Mouse (Mus musculus): ENCODE data around the gene Msi2. TPM values are rescaled to one million over a fixed set of nuclear protein-coding genes. Genes with fewer than 3 reads are reported as not detected.
A peak's percentile ranks its signal among the peaks of the same experiment; 100 is the strongest.

Gene Msi2
- total and polyA plus RNA-seq, 2 experiments from 2014 or later, result 22.1 to 94.6 TPM

DNA sequence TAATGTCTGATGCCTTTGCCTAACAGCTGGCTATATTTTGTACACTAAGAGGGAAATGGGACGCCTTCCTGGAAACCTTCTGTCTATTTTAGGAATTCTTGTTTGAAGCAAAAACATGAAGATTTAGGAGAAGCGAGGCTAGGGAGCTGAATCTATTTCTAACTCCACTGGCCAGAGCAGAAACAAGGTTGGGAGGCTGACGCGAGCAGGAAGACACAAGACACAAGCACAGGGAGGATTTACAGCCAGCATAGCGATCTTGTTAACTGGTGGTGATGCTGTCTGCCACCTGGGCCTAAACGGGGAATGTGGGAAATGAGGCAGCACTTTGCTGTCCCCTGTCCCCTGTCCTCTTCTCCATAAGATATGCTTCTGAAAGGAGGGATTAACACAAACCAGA is 134.4 kb downstream of the Msi2 start:
- H3K4me2 ChIP-seq (ENCODE audit: low read depth, low read length), result no peak overlapping the region
- TF ChIP-seq EP300 (IDR thresholded peaks at IDR 0.05; ENCODE audit: low read depth) (no peak), CTCF (IDR thresholded peaks at IDR 0.05; ENCODE audit: low read depth) (no peak)

GRCm38 (mm10) chr11:88583259-88583833 is 135.0 kb downstream of the Msi2 start:
- H3K36me3 ChIP-seq (replicated peaks; ENCODE audit: control insufficient read depth, insufficient read depth, low read length), result 0 out of 2 replicates have a peak, but pooled peaks cover 3% of the 10 kb centered on the region
- no peak for DNase-seq (ENCODE audit: low spot score)

More for the DNA sequence above, 134.4 kb downstream of the Msi2 start:
- 18% methylated on average over 6 of the region's 6 CpGs for WGBS
- H3K9ac ChIP-seq (replicated peaks; ENCODE audit: low read depth, low read length), result no peak overlapping the region
- peaks cover 8% of the 10 kb centered on the region; the same call in 1 of the 2 replicates for H3K36me3 ChIP-seq (replicated peaks; ENCODE audit: control insufficient read depth, insufficient read depth, low read length)
- no peak overlapping the region for H3K4me3 ChIP-seq (ENCODE audit: low read depth, low read length)
- peaks cover 64% of the 10 kb centered on the region for H3K4me1 ChIP-seq (ENCODE audit: control insufficient read depth, insufficient read depth)
- DNase-seq (ENCODE audit: low spot score) (no peak), ATAC-seq (ENCODE audit: insufficient read depth, low read depth) (no peak)
- H3K27ac ChIP-seq (ENCODE audit: low read depth), result peak overlapping the region; percentile 82
- no peaks in the 10 kb centered on the region for H3K9me3 ChIP-seq (replicated peaks; ENCODE audit: control insufficient read depth, low read length)
- H3K27me3 ChIP-seq (ENCODE audit: control insufficient read depth, insufficient read depth, low read length), result no peaks in the 10 kb centered on the region

GRCm38 (mm10) chr11:88582781-88583180 is 135.5 kb downstream of the Msi2 start:
- H3K36me3 ChIP-seq (replicated peaks; ENCODE audit: control insufficient read depth, insufficient read depth, low read length), result 0 out of 2 replicates have a peak, but pooled peaks cover 3% of the 10 kb centered on the region
- peaks cover 65% of the 10 kb centered on the region for H3K4me1 ChIP-seq (ENCODE audit: control insufficient read depth, insufficient read depth)
- H3K27ac ChIP-seq (ENCODE audit: low read depth), result peak overlapping the region; percentile 82
- H3K9me3 ChIP-seq (replicated peaks; ENCODE audit: control insufficient read depth, low read length), result no peaks in the 10 kb centered on the region
- peak overlapping the region; percentile 12; the same call in 1 of the 2 replicates for H3K9ac ChIP-seq (replicated peaks; ENCODE audit: low read depth, low read length)
- H3K27me3 ChIP-seq (ENCODE audit: control insufficient read depth, insufficient read depth, low read length), result no peaks in the 10 kb centered on the region
- ATAC-seq (ENCODE audit: insufficient read depth, low read depth) (no peak), DNase-seq (ENCODE audit: low spot score) (peak; percentile 50)
- no peak overlapping the region for H3K4me3 ChIP-seq (ENCODE audit: low read depth, low read length)
- peak overlapping the region; percentile 32 for H3K4me2 ChIP-seq (ENCODE audit: low read depth, low read length)
- no peak for TF ChIP-seq EP300 (IDR thresholded peaks at IDR 0.05; ENCODE audit: low read depth)
- no peak for TF ChIP-seq CTCF (IDR thresholded peaks at IDR 0.05; ENCODE audit: low read depth)
- WGBS, result 8% methylated on average over 7 of the region's 7 CpGs

More at GRCm38 (mm10) chr11:88583259-88583833, 135.0 kb downstream of the Msi2 start:
- H3K4me1 ChIP-seq (ENCODE audit: control insufficient read depth, insufficient read depth), result peaks cover 64% of the 10 kb centered on the region
- peak overlapping the region; percentile 82 for H3K27ac ChIP-seq (ENCODE audit: low read depth)
- peak overlapping the region; percentile 32; the same call in 1 of the 2 replicates for H3K4me2 ChIP-seq (ENCODE audit: low read depth, low read length)
- H3K27me3 ChIP-seq (ENCODE audit: control insufficient read depth, insufficient read depth, low read length), result no peaks in the 10 kb centered on the region
- H3K9me3 ChIP-seq (replicated peaks; ENCODE audit: control insufficient read depth, low read length), result no peaks in the 10 kb centered on the region
- 0 out of 2 replicates have a peak overlapping the region, but pooled peaks have one; percentile 11 for H3K9ac ChIP-seq (replicated peaks; ENCODE audit: low read depth, low read length)
- TF ChIP-seq EP300 (IDR thresholded peaks at IDR 0.05; ENCODE audit: low read depth) (no peak), CTCF (IDR thresholded peaks at IDR 0.05; ENCODE audit: low read depth) (no peak)
- no peak for ATAC-seq (ENCODE audit: insufficient read depth, low read depth)
- no peak overlapping the region for H3K4me3 ChIP-seq (ENCODE audit: low read depth, low read length)
- WGBS, result 18% methylated on average over 8 of the region's 8 CpGs

DNA sequence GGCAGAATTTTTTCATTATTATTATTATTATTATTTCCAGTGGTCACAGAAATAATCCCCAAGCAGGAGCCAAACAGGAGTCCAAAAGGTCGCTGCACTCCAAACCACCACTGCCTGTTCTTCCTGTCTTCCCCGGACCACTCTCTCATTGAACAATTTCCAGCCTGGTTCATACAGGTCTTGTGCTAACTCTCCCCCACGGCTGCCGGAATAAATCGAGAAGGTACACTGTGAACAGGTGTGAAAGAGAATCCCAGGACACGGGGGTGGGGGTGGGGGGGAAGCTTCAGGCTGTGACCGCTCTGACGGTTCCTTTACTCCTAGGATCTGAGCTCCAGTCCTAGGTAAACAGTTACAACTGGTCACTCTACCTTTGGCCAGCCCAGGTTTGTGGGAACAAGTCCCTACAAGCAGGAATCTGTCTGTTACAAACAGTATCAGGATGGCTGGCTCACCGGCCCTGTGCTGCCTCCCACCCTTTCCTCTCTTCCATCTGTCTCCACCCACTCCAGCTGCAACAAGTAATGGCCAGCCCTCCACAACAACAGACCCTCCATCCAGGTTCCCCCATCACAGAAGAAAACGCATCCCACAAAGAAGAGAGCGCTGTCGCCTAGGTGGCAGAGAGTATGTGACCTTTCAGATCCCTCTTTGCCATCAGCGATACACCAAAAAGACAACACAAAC is 136.1 kb downstream of the Msi2 start:
- no peaks in the 10 kb centered on the region for H3K9me3 ChIP-seq (replicated peaks; ENCODE audit: control insufficient read depth, low read length)
- H3K9ac ChIP-seq (replicated peaks; ENCODE audit: low read depth, low read length), result peak overlapping the region; percentile 12; the same call in 1 of the 2 replicates
- TF ChIP-seq CTCF (IDR thresholded peaks at IDR 0.05; ENCODE audit: low read depth) (no peak), EP300 (IDR thresholded peaks at IDR 0.05; ENCODE audit: low read depth) (no peak)
- H3K4me3 ChIP-seq (ENCODE audit: low read depth, low read length), result no peak overlapping the region
- no peak for DNase-seq (ENCODE audit: low spot score)
- 39% methylated on average over 13 of the region's 13 CpGs for WGBS
- peak overlapping the region; percentile 32 for H3K4me2 ChIP-seq (ENCODE audit: low read depth, low read length)
- no peak for ATAC-seq (ENCODE audit: insufficient read depth, low read depth)
- peaks cover 70% of the 10 kb centered on the region for H3K4me1 ChIP-seq (ENCODE audit: control insufficient read depth, insufficient read depth)
- no peaks in the 10 kb centered on the region for H3K36me3 ChIP-seq (replicated peaks; ENCODE audit: control insufficient read depth, insufficient read depth, low read length)
- no peaks in the 10 kb centered on the region for H3K27me3 ChIP-seq (ENCODE audit: control insufficient read depth, insufficient read depth, low read length)
- peak overlapping the region; percentile 82 for H3K27ac ChIP-seq (ENCODE audit: low read depth)

DNA sequence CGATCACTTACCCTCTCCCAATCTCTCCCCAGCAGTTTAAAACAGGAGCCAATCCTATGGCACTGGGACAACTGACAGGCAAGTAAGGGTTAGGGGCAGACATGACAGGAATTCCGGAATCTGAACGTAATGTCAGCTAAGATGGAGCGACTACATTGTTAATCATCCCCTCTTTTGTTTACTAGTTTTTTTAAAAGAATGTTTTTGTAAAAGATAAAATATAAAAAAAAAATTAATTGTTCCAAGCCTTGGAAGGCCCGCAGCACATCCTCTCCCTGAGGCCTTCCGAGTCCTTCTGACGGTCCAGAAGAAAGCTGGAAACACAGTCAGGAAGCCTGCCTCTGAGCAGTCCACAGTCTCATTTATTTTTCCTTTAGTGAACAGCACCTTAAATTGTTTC is 136.9 kb downstream of the Msi2 start:
- TF ChIP-seq CTCF (IDR thresholded peaks at IDR 0.05; ENCODE audit: low read depth) (no peak), EP300 (IDR thresholded peaks at IDR 0.05; ENCODE audit: low read depth) (no peak)
- no peak overlapping the region for H3K4me2 ChIP-seq (ENCODE audit: low read depth, low read length)
- H3K4me3 ChIP-seq (ENCODE audit: low read depth, low read length), result no peak overlapping the region
- H3K4me1 ChIP-seq (ENCODE audit: control insufficient read depth, insufficient read depth), result peaks cover 70% of the 10 kb centered on the region
- DNase-seq (ENCODE audit: low spot score) (no peak), ATAC-seq (ENCODE audit: insufficient read depth, low read depth) (no peak)
- no peak overlapping the region for H3K9ac ChIP-seq (replicated peaks; ENCODE audit: low read depth, low read length)
- H3K27me3 ChIP-seq (ENCODE audit: control insufficient read depth, insufficient read depth, low read length), result no peaks in the 10 kb centered on the region
- no peaks in the 10 kb centered on the region for H3K36me3 ChIP-seq (replicated peaks; ENCODE audit: control insufficient read depth, insufficient read depth, low read length)
- peak overlapping the region; percentile 82 for H3K27ac ChIP-seq (ENCODE audit: low read depth)
- WGBS, result 54% methylated on average over 7 of the region's 7 CpGs
- no peaks in the 10 kb centered on the region for H3K9me3 ChIP-seq (replicated peaks; ENCODE audit: control insufficient read depth, low read length)
